Mouse (Mus musculus) adrenal gland, postnatal 25 days (tissue): ENCODE measurements around the gene Etnk2. TPM values are rescaled to one million over a fixed set of nuclear protein-coding genes. Genes with fewer than 3 reads are reported as not detected.

ENCODE experiments used
- DNase-seq: peaks from one replicate; pipeline ENCODE4 v3.0.0; 2021; ENCODE audit warnings: mixed read lengths
- total RNA-seq: library from RNA; stranded (reverse); gene quantifications from 2 replicates; pipeline ENCODE4 v1.2.3, GENCODE M21; 2021

Etnk2 gene
- total RNA-seq, 1 experiment from 2014 or later: 5.9 TPM

GRCm38 (mm10) chr1:133382552-133383155, 19.3 kb downstream of the Etnk2 start:
- DNase-seq: no peak

- DNase-seq: no peak
Measured at GRCm38 (mm10) chr1:133383157-133383783, 19.9 kb downstream of the Etnk2 start.

GRCm38 (mm10) chr1:133385506-133385905, 22.1 kb downstream of the Etnk2 start:
- DNase-seq: peak; percentile 71

GRCm38 (mm10) chr1:133386209-133386608, 22.8 kb downstream of the Etnk2 start:
- DNase-seq: no peak

GRCm38 (mm10) chr1:133387539-133388268, 24.3 kb downstream of the Etnk2 start:
- DNase-seq: no peak

GRCm38 (mm10) chr1:133394702-133395101, 31.3 kb downstream of the Etnk2 start:
- DNase-seq: no peak

- no peak for DNase-seq
Measured at GRCm38 (mm10) chr1:133396693-133397092, 33.3 kb downstream of the Etnk2 start.

GRCm38 (mm10) chr1:133397094-133397482, 33.7 kb downstream of the Etnk2 start:
- no peak for DNase-seq

GRCm38 (mm10) chr1:133397483-133398237, 34.3 kb downstream of the Etnk2 start:
- DNase-seq: no peak

GRCm38 (mm10) chr1:133400014-133400725, 36.8 kb downstream of the Etnk2 start:
- no peak for DNase-seq

- no peak for DNase-seq
Measured at GRCm38 (mm10) chr1:133404005-133404404, 40.6 kb downstream of the Etnk2 start.

- no peak for DNase-seq
Measured at GRCm38 (mm10) chr1:133406614-133407013, 43.2 kb downstream of the Etnk2 start.

GRCm38 (mm10) chr1:133407436-133407835, 44.1 kb downstream of the Etnk2 start:
- no peak for DNase-seq

GRCm38 (mm10) chr1:133408321-133408720, 44.9 kb downstream of the Etnk2 start:
- no peak for DNase-seq

- DNase-seq: no peak
Measured at GRCm38 (mm10) chr1:133408880-133409516, 45.6 kb downstream of the Etnk2 start.

- DNase-seq: no peak
Measured at GRCm38 (mm10) chr1:133409786-133410185, 46.4 kb downstream of the Etnk2 start.

- no peak for DNase-seq
Measured at GRCm38 (mm10) chr1:133411506-133412147, 48.3 kb downstream of the Etnk2 start.

- no peak for DNase-seq
Measured at GRCm38 (mm10) chr1:133412941-133413340, 49.6 kb downstream of the Etnk2 start.

- no peak for DNase-seq
Measured at GRCm38 (mm10) chr1:133415086-133415485, 51.7 kb downstream of the Etnk2 start.

- no peak for DNase-seq
Measured at GRCm38 (mm10) chr1:133415505-133415904, 52.1 kb downstream of the Etnk2 start.

- DNase-seq: no peak
Measured at GRCm38 (mm10) chr1:133416472-133416871, 53.1 kb downstream of the Etnk2 start.
